Mouse (Mus musculus): ENCODE results near the gene Hnrnpf.

Gene Hnrnpf

DNA sequence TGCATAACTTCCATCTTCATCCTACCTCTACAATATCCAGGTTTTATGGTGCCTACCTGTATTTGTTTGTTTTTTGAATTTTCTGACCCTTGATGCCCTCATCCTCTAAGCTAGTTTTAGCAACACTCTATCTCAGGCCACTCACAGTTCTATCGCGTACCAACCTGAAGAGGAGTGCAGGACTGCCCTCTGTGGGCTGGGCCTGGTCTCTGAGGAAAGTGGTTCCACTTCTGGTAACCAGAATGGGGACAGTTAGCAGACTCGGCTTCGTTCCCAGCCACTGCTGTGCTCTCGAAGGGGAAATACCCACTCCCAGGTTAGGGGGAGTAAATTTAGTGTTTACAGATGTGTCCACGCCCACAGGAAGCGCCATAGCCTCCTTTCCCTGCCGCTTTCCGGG is 66.6 kb downstream of the Hnrnpf start:
- no peak for ATAC-seq (ENCODE audit: insufficient number of reproducible peaks, low FRiP score, low TSS enrichment)
